Mouse (Mus musculus) cortical plate, adult 2 months (tissue): ENCODE measurements around the gene Farsa.

Experiments
- CTCF ChIP-seq: fragments of 200-500 bp; IDR thresholded peaks from 2 replicates; pipeline ENCODE4 v1.5.1; 2011; ENCODE audit warnings: mild to moderate bottlenecking, control low read depth, low read length; ENCODE audit not compliant: insufficient read depth; ENCODE audit errors: extremely low read depth
- POLR2A ChIP-seq: fragments of 200-500 bp; IDR thresholded peaks from 2 replicates; pipeline ENCODE4 v1.6.1; 2011; ENCODE audit warnings: mild to moderate bottlenecking, low read length, control low read depth; ENCODE audit not compliant: insufficient read depth; ENCODE audit errors: extremely low read depth

GRCm38 (mm10) chr8:84839411-84839810 is 17.4 kb upstream of the Farsa start:
- TF ChIP-seq CTCF (no peak), POLR2A (no peak)
